10 mouse cellular contexts compared by ENCODE assay signal in genomic region chr2:71499276-71500230, GRCm38 (mm10). TPM values are rescaled to one million over a fixed set of nuclear protein-coding genes. Genes with fewer than 3 reads are reported as not detected.
DNase-seq lines count a peak whose midpoint lies in the region; ATAC-seq and TF ChIP-seq lines count a peak whose summit lies in the region.
"Had no signal": no experiment of that assay in that cellular context is flagged by ENCODE, and none has a peak within 500 bp of the region (broad histone marks: within the 10 kb centered on the region; RNA-seq: fewer than 3 reads in every experiment).

No protein-coding gene starts in this region.

- no peak overlapping the region for H3K4me2 ChIP-seq in embryonic facial prominence, embryonic 11.5 days (ENCODE audit: low read depth, low read length)
- peak overlapping the region; percentile 36 for H3K4me2 ChIP-seq in liver, postnatal 0 days (ENCODE audit: low read depth, low read length)
- H3K4me2 ChIP-seq in hindbrain, embryonic 11.5 days (replicated peaks; ENCODE audit: low read depth, low read length) = no peak overlapping the region
- H3K4me2 ChIP-seq: heart, embryonic 15.5 days had no signal

- no peaks in the 10 kb centered on the region for H3K9me3 ChIP-seq in ES-Bruce4 (replicated peaks; ENCODE audit: control insufficient read depth, insufficient read depth, low read length, poor library complexity, severe bottlenecking)
- no peaks in the 10 kb centered on the region for H3K9me3 ChIP-seq in embryonic facial prominence, embryonic 11.5 days (replicated peaks; ENCODE audit: control insufficient read depth, low read length)
- H3K9me3 ChIP-seq in liver, postnatal 0 days (ENCODE audit: low read length) = no peaks in the 10 kb centered on the region
- H3K9me3 ChIP-seq in hindbrain, embryonic 11.5 days (ENCODE audit: control insufficient read depth, low read length) = no peaks in the 10 kb centered on the region
- H3K9me3 ChIP-seq: heart, embryonic 15.5 days had no signal

- intact Hi-C loops in heart, postnatal 25 days (cut with DNase I) = no loop called here

- H3K27ac ChIP-seq in ES-Bruce4 (ENCODE audit: insufficient read depth, low read length) = peak overlapping the region; percentile 20; the same call in 1 of the 2 replicates
- H3K27ac ChIP-seq in embryonic facial prominence, embryonic 11.5 days (replicated peaks; ENCODE audit: low read depth, low read length) = 0 out of 2 replicates have a peak overlapping the region, but pooled peaks have one; percentile 3
- peak overlapping the region; percentile 53 for H3K27ac ChIP-seq in liver, postnatal 0 days (ENCODE audit: low read depth)
- no peak overlapping the region for H3K27ac ChIP-seq in hindbrain, embryonic 11.5 days (ENCODE audit: low read depth, low read length)
- H3K27ac ChIP-seq: heart, embryonic 15.5 days had no signal

- H3K36me3 ChIP-seq in ES-Bruce4 (ENCODE audit: control insufficient read depth, insufficient read depth, low read length, poor library complexity, severe bottlenecking) = no peaks in the 10 kb centered on the region
- no peaks in the 10 kb centered on the region for H3K36me3 ChIP-seq in embryonic facial prominence, embryonic 11.5 days (replicated peaks; ENCODE audit: control insufficient read depth, insufficient read depth, low read depth, low read length)
- no peaks in the 10 kb centered on the region for H3K36me3 ChIP-seq in liver, postnatal 0 days (replicated peaks; ENCODE audit: insufficient read depth, low read length)
- H3K36me3 ChIP-seq in hindbrain, embryonic 11.5 days (ENCODE audit: control insufficient read depth, insufficient read depth, low read length) = no peaks in the 10 kb centered on the region
- H3K36me3 ChIP-seq: heart, embryonic 15.5 days had no signal

- H3K9ac ChIP-seq in ES-Bruce4 (ENCODE audit: low read depth, poor library complexity, severe bottlenecking) = no peak overlapping the region
- no peak overlapping the region for H3K9ac ChIP-seq in embryonic facial prominence, embryonic 11.5 days (replicated peaks; ENCODE audit: low read length)
- no peak overlapping the region for H3K9ac ChIP-seq in liver, postnatal 0 days (replicated peaks)
- H3K9ac ChIP-seq in hindbrain, embryonic 11.5 days (ENCODE audit: low read depth, low read length) = no peak overlapping the region
- H3K9ac ChIP-seq: heart, embryonic 15.5 days had no signal

- no peak for TF ChIP-seq POLR2A in ES-Bruce4 (IDR thresholded peaks at IDR 0.05; ENCODE audit: insufficient read depth, low read length)

- TF ChIP-seq CTCF in ES-Bruce4 (IDR thresholded peaks at IDR 0.05; ENCODE audit: low read depth, low read length) = no peak
- TF ChIP-seq CTCF in liver, postnatal 0 days (IDR thresholded peaks at IDR 0.05; ENCODE audit: low read depth) = no peak

- TF ChIP-seq EP300 in ES-Bruce4 (IDR thresholded peaks at IDR 0.05; ENCODE audit: insufficient read depth, low read depth, low read length) = no peak
- TF ChIP-seq EP300 in liver, postnatal 0 days (IDR thresholded peaks at IDR 0.05; ENCODE audit: low read depth) = peak; percentile 55

- H3K4me1 ChIP-seq in ES-Bruce4 (ENCODE audit: control insufficient read depth, insufficient read depth, low read length) = no peaks in the 10 kb centered on the region
- H3K4me1 ChIP-seq in embryonic facial prominence, embryonic 11.5 days (ENCODE audit: control insufficient read depth, insufficient read depth, low read length) = no peaks in the 10 kb centered on the region
- H3K4me1 ChIP-seq in liver, postnatal 0 days (ENCODE audit: insufficient read depth) = peaks cover 27% of the 10 kb centered on the region
- H3K4me1 ChIP-seq in hindbrain, embryonic 11.5 days (replicated peaks; ENCODE audit: control insufficient read depth, insufficient read depth, low read length) = no peaks in the 10 kb centered on the region; the same call in 1 of the 2 replicates

- whole genome bisulfite sequencing in embryonic facial prominence, embryonic 11.5 days = 37% methylated on average over 16 of the region's 16 CpGs
- WGBS in liver, postnatal 0 days (ENCODE audit: insufficient replicate concordance) = 59% methylated on average over 16 of the region's 16 CpGs
- WGBS in hindbrain, embryonic 11.5 days = 70% methylated on average over 16 of the region's 16 CpGs

- H3K4me3 ChIP-seq in ES-Bruce4 (ENCODE audit: low read depth, low read length) = no peak overlapping the region
- no peak overlapping the region for H3K4me3 ChIP-seq in embryonic facial prominence, embryonic 11.5 days (ENCODE audit: low read depth, low read length)
- H3K4me3 ChIP-seq in liver, postnatal 0 days (ENCODE audit: low read depth, low read length) = no peak overlapping the region
- no peak overlapping the region for H3K4me3 ChIP-seq in hindbrain, embryonic 11.5 days (ENCODE audit: low read depth, low read length)
- H3K4me3 ChIP-seq: heart, embryonic 15.5 days had no signal

- 0 out of 2 replicates have a peak, but pooled peaks have one; percentile 29 for ATAC-seq in embryonic facial prominence, embryonic 11.5 days (replicated peaks; ENCODE audit: insufficient number of reproducible peaks, low FRiP score, low TSS enrichment, low read depth)
- peak; percentile 86 for ATAC-seq in liver, postnatal 0 days
- ATAC-seq in hindbrain, embryonic 11.5 days (ENCODE audit: low FRiP score) = no peak
- ATAC-seq in cerebellum, adult (ENCODE audit: insufficient number of reproducible peaks, low FRiP score, low TSS enrichment) = no peak

- peak; percentile 10 to 31 for DNase-seq in heart, adult 18-20 months
- DNase-seq in heart, postnatal 25 days (ENCODE audit: low spot score) = no peak
- DNase-seq in embryonic facial prominence, embryonic 11.5 days (ENCODE audit: low spot score) = peak; percentile 64
- no peak for DNase-seq in liver, postnatal 0 days
- DNase-seq in hindbrain, embryonic 11.5 days (ENCODE audit: low spot score) = no peak
- DNase-seq in thymus, postnatal 0 days (ENCODE audit: low spot score) = no peak
- DNase-seq: kidney, adult 2 months had no signal

- no peaks in the 10 kb centered on the region for H3K27me3 ChIP-seq in ES-Bruce4 (ENCODE audit: control insufficient read depth, insufficient read depth, low read length, poor library complexity, severe bottlenecking)
- H3K27me3 ChIP-seq in embryonic facial prominence, embryonic 11.5 days (ENCODE audit: control insufficient read depth, insufficient read depth, low read length) = no peaks in the 10 kb centered on the region
- no peaks in the 10 kb centered on the region for H3K27me3 ChIP-seq in liver, postnatal 0 days (ENCODE audit: insufficient read depth, low read length)
- no peaks in the 10 kb centered on the region for H3K27me3 ChIP-seq in hindbrain, embryonic 11.5 days (ENCODE audit: control insufficient read depth, insufficient read depth, low read length)
- H3K27me3 ChIP-seq: heart, embryonic 15.5 days had no signal

RNA-seq across cellular contexts. Expression of gene Dlx1, which starts 28.4 kb away (rescaled TPM):
- under 1 TPM; 0.15 to 0.46 TPM for total RNA-seq in heart, adult 18-20 months (2021)
- under 1 TPM; 0.14 to 0.99 TPM for total RNA-seq in heart, postnatal 25 days (2021)
- polyA plus RNA-seq in ES-Bruce4 (2011; ENCODE audit: insufficient read depth, insufficient read length, low read depth, missing spikeins) = not detected in 2 replicates
- polyA plus RNA-seq in embryonic facial prominence, embryonic 11.5 days (2014; fragmentation: Nextera tagmentation; extraction: Ambion mirVana) = 53.9 and 76.2 TPM in 2 replicates
- polyA plus RNA-seq in liver, postnatal 0 days (2015; fragmentation: Nextera tagmentation; extraction: Ambion mirVana) = 0.06 and 0.09 TPM in 2 replicates
- 1.6 and 2.1 TPM in 2 replicates for polyA plus RNA-seq in hindbrain, embryonic 11.5 days (2014; fragmentation: Nextera tagmentation; extraction: Ambion mirVana)
- 0.12 and 0.44 TPM in 2 replicates for polyA plus RNA-seq in thymus, postnatal 0 days (2015; fragmentation: Nextera tagmentation; extraction: Ambion mirVana)

RNA-seq across cellular contexts. Expression of gene Metap1d, which starts 46.5 kb away (rescaled TPM):
- 10 to 100 TPM; 37.4 to 39.6 TPM for total RNA-seq in heart, adult 18-20 months (2021)
- 10 to 100 TPM; 45.8 to 47.9 TPM for total RNA-seq in heart, postnatal 25 days (2021)
- polyA plus RNA-seq in ES-Bruce4 (2011; ENCODE audit: insufficient read depth, insufficient read length, low read depth, missing spikeins) = 13.0 and 13.6 TPM in 2 replicates
- polyA plus RNA-seq in embryonic facial prominence, embryonic 11.5 days (2014; fragmentation: Nextera tagmentation; extraction: Ambion mirVana) = 37.7 and 37.9 TPM in 2 replicates
- 21.1 and 21.7 TPM in 2 replicates for polyA plus RNA-seq in liver, postnatal 0 days (2015; fragmentation: Nextera tagmentation; extraction: Ambion mirVana)
- 29.9 and 38.0 TPM in 2 replicates for polyA plus RNA-seq in hindbrain, embryonic 11.5 days (2014; fragmentation: Nextera tagmentation; extraction: Ambion mirVana)
- 24.2 and 25.8 TPM in 2 replicates for polyA plus RNA-seq in thymus, postnatal 0 days (2015; fragmentation: Nextera tagmentation; extraction: Ambion mirVana)

RNA-seq across cellular contexts. Expression of gene Dlx2, which starts 47.0 kb away (rescaled TPM):
- total RNA-seq in heart, adult 18-20 months (2021) = not detected
- not detected for total RNA-seq in heart, postnatal 25 days (2021)
- polyA plus RNA-seq in ES-Bruce4 (2011; ENCODE audit: insufficient read depth, insufficient read length, low read depth, missing spikeins) = not detected in 2 replicates
- polyA plus RNA-seq in embryonic facial prominence, embryonic 11.5 days (2014; fragmentation: Nextera tagmentation; extraction: Ambion mirVana) = 18.0 and 20.3 TPM in 2 replicates
- polyA plus RNA-seq in liver, postnatal 0 days (2015; fragmentation: Nextera tagmentation; extraction: Ambion mirVana) = not detected in 2 replicates
- polyA plus RNA-seq in hindbrain, embryonic 11.5 days (2014; fragmentation: Nextera tagmentation; extraction: Ambion mirVana) = 1.9 and 2.2 TPM in 2 replicates
- 0.05 TPM in 1 of 2 replicates, not detected in the other for polyA plus RNA-seq in thymus, postnatal 0 days (2015; fragmentation: Nextera tagmentation; extraction: Ambion mirVana)
- polyA plus RNA-seq: kidney, adult 2 months had no signal

Comparison
In these comparisons a context has a peak if more than half of its experiments do, and no peak if none do; other contexts are left out.
1. DNase-seq: peak in heart, adult 18-20 months (2 of 2) and embryonic facial prominence, embryonic 11.5 days (single experiment); none in heart, postnatal 25 days (single experiment), liver, postnatal 0 days (single experiment), hindbrain, embryonic 11.5 days (single experiment) and thymus, postnatal 0 days (single experiment).
2. ATAC-seq: peak in embryonic facial prominence, embryonic 11.5 days (single experiment) and liver, postnatal 0 days (single experiment); none in hindbrain, embryonic 11.5 days (single experiment) and cerebellum, adult (single experiment).
3. RNA of gene Dlx1, which starts 28.4 kb away (polyA plus RNA-seq): 53.9 to 76.2 TPM in embryonic facial prominence, embryonic 11.5 days; 1.6 to 2.1 TPM in hindbrain, embryonic 11.5 days, 0.12 to 0.44 TPM in thymus, postnatal 0 days, 0.06 to 0.09 TPM in liver, postnatal 0 days and not detected in ES-Bruce4; every median in the first group is over 10 times any median in the second.